Mouse (Mus musculus) forebrain, embryonic 12.5 days (tissue): ENCODE results near the gene Ifi203. TPM values are rescaled to one million over a fixed set of nuclear protein-coding genes. Genes with fewer than 3 reads are reported as not detected.
"Not testable (repeated sequence)": the region's sequence is repeated elsewhere in the genome, so short reads cannot be mapped to it uniquely, and the experiment has no call there.

Experiments used
- ATAC-seq: fragments of 200-750 bp; cut with Nextera tagmentation; 2 replicates; pipeline ENCODE4 v1.8.0; 2017; ENCODE audit warnings: moderate TSS enrichment; ENCODE audit not compliant: low FRiP score
- H3K27ac ChIP-seq: fragments of 300-500 bp; sonication (generic); 2 replicates; pipeline ENCODE4 v1.5.1; 2016; ENCODE audit warnings: mild to moderate bottlenecking
- H3K27me3 ChIP-seq: fragments of 300-500 bp; sonication (generic); 2 replicates; pipeline ENCODE4 v1.6.1; 2016; ENCODE audit warnings: mild to moderate bottlenecking
- H3K36me3 ChIP-seq: fragments of 300-500 bp; sonication (generic); replicated peaks from 2 replicates; pipeline ENCODE4 v1.6.1; 2016; ENCODE audit warnings: mild to moderate bottlenecking
- H3K4me1 ChIP-seq: fragments of 300-500 bp; sonication (generic); 2 replicates; pipeline ENCODE4 v1.6.1; 2016
- H3K4me2 ChIP-seq: fragments of 300-500 bp; sonication (generic); 2 replicates; pipeline ENCODE4 v1.6.1; 2016; ENCODE audit warnings: mild to moderate bottlenecking, moderate library complexity
- H3K4me3 ChIP-seq: fragments of 300-500 bp; sonication (generic); replicated peaks from 2 replicates; pipeline ENCODE4 v1.5.1; 2016; ENCODE audit warnings: mild to moderate bottlenecking
- H3K9ac ChIP-seq: fragments of 300-500 bp; sonication (generic); 2 replicates; pipeline ENCODE4 v1.6.1; 2016; ENCODE audit warnings: mild to moderate bottlenecking
- H3K9me3 ChIP-seq: fragments of 300-500 bp; sonication (generic); 2 replicates; pipeline ENCODE4 v1.6.1; 2016
- WGBS: fragments of 180-500 bp; shearing (Covaris S2); methylation state at CpG from one replicate; pipeline ENCODE4 v1.1.7; 2016; 5-methylcytosine and 5-hydroxymethylcytosine counted together
- polyA plus RNA-seq: library from polyadenylated mRNA; unstranded; fragments of >200 nt; fragmentation: Nextera tagmentation; extraction: Ambion mirVana; gene quantifications from 2 replicates; pipeline ENCODE4 v1.2.1, GENCODE M21; 2016

Gene Ifi203
- polyA plus RNA-seq, 1 experiment from 2014 or later: 0.17 TPM

DNA sequence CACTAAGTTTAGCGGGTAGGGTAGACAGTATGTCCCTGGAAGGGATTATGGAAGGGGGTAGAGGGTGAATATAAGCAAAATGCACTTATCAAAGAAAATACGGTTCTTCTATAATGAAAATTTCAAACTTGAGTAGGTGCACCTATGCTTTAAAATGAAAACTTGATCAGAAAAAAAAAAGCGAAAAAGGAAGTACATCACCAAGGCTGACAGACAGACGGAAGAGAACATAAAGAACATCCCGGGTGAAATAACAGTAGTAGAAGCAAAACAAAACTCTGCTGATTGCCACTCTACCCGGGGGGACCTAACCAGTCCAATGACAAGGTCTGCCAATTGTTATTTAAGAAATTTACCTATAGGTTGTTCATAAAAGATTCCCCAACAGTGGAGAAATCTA is 64.2 kb downstream of the Ifi203 start:
- not testable (repeated sequence) for H3K36me3 ChIP-seq, H3K9ac ChIP-seq, H3K4me1 ChIP-seq, H3K4me3 ChIP-seq, H3K9me3 ChIP-seq, H3K27me3 ChIP-seq, H3K27ac ChIP-seq, H3K4me2 ChIP-seq, ATAC-seq
- WGBS: 94% methylated on average over 6 of the region's 6 CpGs

DNA sequence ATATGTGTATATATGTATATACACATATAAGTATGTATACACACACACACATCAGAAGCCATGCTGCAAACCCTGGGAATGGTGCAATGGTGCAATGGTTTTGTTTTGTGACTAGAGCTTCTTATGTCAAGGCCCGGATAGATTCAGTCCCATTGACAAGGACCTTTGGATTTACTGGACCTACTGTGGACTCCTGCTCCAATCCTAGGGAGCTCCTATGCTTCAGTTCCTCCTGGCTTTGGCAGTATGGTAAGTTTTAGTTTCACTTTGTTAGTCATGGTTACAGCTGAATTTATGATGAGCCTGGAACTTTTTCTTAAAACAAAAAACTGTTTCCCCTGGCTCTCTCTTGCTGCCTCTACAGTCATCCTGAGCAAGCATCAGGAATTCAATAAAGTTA is 65.3 kb downstream of the Ifi203 start:
- H3K36me3 ChIP-seq, ATAC-seq, H3K4me1 ChIP-seq, H3K27ac ChIP-seq, H3K4me2 ChIP-seq, H3K4me3 ChIP-seq, H3K9me3 ChIP-seq, H3K27me3 ChIP-seq, H3K9ac ChIP-seq: not testable (repeated sequence)
- 82% methylated on average over 1 of the region's 1 CpGs for WGBS

Other genes starting within 250 kb of the Ifi203 start
- gene Ifi207, start 200.9 kb downstream of the Ifi203 start, polyA plus RNA-seq: 0.18 and 0.33 TPM in 2 replicates
- gene Ifi204, start 175.7 kb downstream of the Ifi203 start, polyA plus RNA-seq: 0.36 and 0.72 TPM in 2 replicates
- 0.13 and 0.18 TPM in 2 replicates for gene Ifi211, start 29.6 kb downstream of the Ifi203 start, polyA plus RNA-seq
- 0.35 and 0.36 TPM in 2 replicates for gene Mndal, start 181 bp downstream of the Ifi203 start, polyA plus RNA-seq
- not detected in 2 replicates for gene Ifi202b, start 40.1 kb upstream of the Ifi203 start, polyA plus RNA-seq
- gene Ifi205, start 89.1 kb upstream of the Ifi203 start, polyA plus RNA-seq: not detected in 2 replicates
- gene Olfr433, start 98.0 kb upstream of the Ifi203 start, polyA plus RNA-seq: 0.08 TPM in 1 of 2 replicates, not detected in the other
- not detected in 2 replicates for gene Olfr432, start 106.5 kb upstream of the Ifi203 start, polyA plus RNA-seq
- gene Olfr430, start 123.9 kb upstream of the Ifi203 start, polyA plus RNA-seq: 0.21 TPM in 1 of 2 replicates, not detected in the other
- not detected in 2 replicates for gene Olfr429, start 141.7 kb upstream of the Ifi203 start, polyA plus RNA-seq
- not detected in 2 replicates for gene Olfr427, start 154.2 kb upstream of the Ifi203 start, polyA plus RNA-seq
- gene Olfr231, start 178.5 kb upstream of the Ifi203 start, polyA plus RNA-seq: 0.95 and 0.99 TPM in 2 replicates
- 0.12 TPM in 1 of 2 replicates, not detected in the other for gene Olfr424, start 188.8 kb upstream of the Ifi203 start, polyA plus RNA-seq
- gene Olfr420, start 213.0 kb upstream of the Ifi203 start, polyA plus RNA-seq: not detected in 2 replicates
- gene Spta1, start 230.1 kb upstream of the Ifi203 start, polyA plus RNA-seq: 0.88 and 1.1 TPM in 2 replicates